Mouse (Mus musculus): ENCODE measurements around the gene Lrrc9.

DNA sequence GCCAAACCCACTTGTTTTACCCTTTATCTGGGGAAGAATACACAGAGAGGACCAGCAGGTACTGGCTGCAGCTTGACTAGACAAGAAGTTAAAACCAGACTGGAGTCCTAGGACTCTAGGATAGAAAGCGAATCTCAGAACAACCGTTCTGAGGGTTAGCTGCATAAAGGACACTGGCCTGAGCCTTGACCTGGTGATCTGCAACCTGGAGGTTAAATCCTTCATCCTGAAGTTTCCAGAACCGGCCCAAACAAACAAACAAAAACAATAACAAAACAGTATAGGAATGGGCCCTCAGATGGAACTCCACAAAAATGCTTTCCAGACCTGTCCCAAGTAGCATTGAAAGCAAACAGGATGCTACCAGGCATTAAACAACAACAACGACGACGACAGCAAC lies 32.7 kb upstream of the Lrrc9 start, which contains the start of gene Rtn1:
- no peak for TF ChIP-seq POLR2A (IDR thresholded peaks at IDR 0.05; ENCODE audit: insufficient read depth, low read depth, low read length)
- no peak for TF ChIP-seq CTCF (IDR thresholded peaks at IDR 0.05)
- TF ChIP-seq EP300 (IDR thresholded peaks at IDR 0.05; ENCODE audit: insufficient read depth, low read depth, low read length), result no peak

Measured in heart, adult 2 months (tissue).